In the genomic region with DNA sequence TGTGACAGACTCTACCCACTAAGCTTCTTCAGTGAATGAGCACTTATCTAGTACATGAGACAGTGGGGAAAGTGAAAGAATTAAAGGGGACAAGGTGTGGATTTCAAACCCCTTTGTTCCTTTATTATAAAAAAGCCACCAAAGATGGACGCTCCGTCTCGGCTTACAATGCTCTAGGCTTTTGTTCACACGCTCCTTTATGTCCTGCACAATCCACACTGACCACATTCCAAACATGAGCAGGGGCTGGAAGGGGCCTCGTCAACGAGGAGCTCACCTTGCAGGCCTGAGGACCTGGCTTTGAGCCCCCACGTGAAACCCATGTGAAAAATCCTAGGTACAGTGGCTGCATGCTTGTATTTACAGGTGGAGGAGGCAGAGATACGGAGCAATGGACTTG, we compare ENCODE assay signal across 20 mouse cellular contexts. TPM values are rescaled to one million over a fixed set of nuclear protein-coding genes. Genes with fewer than 3 reads are reported as not detected.
DNase-seq lines count a peak whose midpoint lies in the region; ATAC-seq and TF ChIP-seq lines count a peak whose summit lies in the region.
"Had no signal": no experiment of that assay in that cellular context is flagged by ENCODE, and none has a peak within 500 bp of the region (broad histone marks: within the 10 kb centered on the region; RNA-seq: fewer than 3 reads in every experiment).

No protein-coding gene starts in this region.

- no peak overlapping the region for H3K4me3 ChIP-seq in heart, postnatal 0 days (ENCODE audit: low read depth, low read length)
- no peak overlapping the region for H3K4me3 ChIP-seq in neural tube, embryonic 13.5 days
- H3K4me3 ChIP-seq in neural tube, embryonic 15.5 days (replicated peaks): no peak overlapping the region
- H3K4me3 ChIP-seq in hindbrain, postnatal 0 days (ENCODE audit: low read length): no peak overlapping the region
- H3K4me3 ChIP-seq: hindbrain, embryonic 15.5 days; limb, embryonic 13.5 days had no signal

- peaks cover 43% of the 10 kb centered on the region for H3K4me1 ChIP-seq in heart, postnatal 0 days (ENCODE audit: control insufficient read depth, insufficient read depth)
- H3K4me1 ChIP-seq in neural tube, embryonic 13.5 days (replicated peaks): peaks cover 19% of the 10 kb centered on the region
- peaks cover 12% of the 10 kb centered on the region for H3K4me1 ChIP-seq in neural tube, embryonic 15.5 days
- H3K4me1 ChIP-seq in hindbrain, postnatal 0 days (ENCODE audit: insufficient read depth, low read length): peaks cover 7% of the 10 kb centered on the region

- H3K9ac ChIP-seq in heart, postnatal 0 days (replicated peaks; ENCODE audit: low read depth, low read length): no peak overlapping the region
- H3K9ac ChIP-seq in neural tube, embryonic 13.5 days: no peak overlapping the region
- H3K9ac ChIP-seq in neural tube, embryonic 15.5 days (replicated peaks): no peak overlapping the region
- H3K9ac ChIP-seq in hindbrain, postnatal 0 days (replicated peaks; ENCODE audit: low read length): no peak overlapping the region
- H3K9ac ChIP-seq: hindbrain, embryonic 15.5 days; limb, embryonic 13.5 days; liver, embryonic 14.5 days had no signal

- no peak for TF ChIP-seq EP300 in heart, postnatal 0 days (IDR thresholded peaks at IDR 0.05; ENCODE audit: low read depth)

- peak; percentile 15 for DNase-seq in embryo, embryonic 10.5 days (ENCODE audit: low spot score)
- no peak for DNase-seq in embryo, embryonic 9.5 days (ENCODE audit: extremely low spot score)
- DNase-seq in heart, postnatal 0 days (ENCODE audit: low spot score): no peak
- no peak for DNase-seq in heart, adult 11 months
- DNase-seq in hindbrain, postnatal 0 days (ENCODE audit: low spot score): no peak
- DNase-seq in adrenal gland, adult 2 months: no peak
- DNase-seq: cerebellum, adult 9-11 months; spleen, adult 18-20 months; thymus, adult 18-20 months; thymus, postnatal 4 days had no signal

- no peaks in the 10 kb centered on the region for H3K36me3 ChIP-seq in heart, postnatal 0 days (replicated peaks; ENCODE audit: control insufficient read depth, insufficient read depth, low read length)
- no peaks in the 10 kb centered on the region for H3K36me3 ChIP-seq in neural tube, embryonic 13.5 days
- H3K36me3 ChIP-seq in neural tube, embryonic 15.5 days: no peaks in the 10 kb centered on the region
- H3K36me3 ChIP-seq in hindbrain, postnatal 0 days (ENCODE audit: insufficient read depth, low read length): no peaks in the 10 kb centered on the region
- H3K36me3 ChIP-seq: G1E; hindbrain, embryonic 15.5 days; limb, embryonic 13.5 days had no signal

- H3K27me3 ChIP-seq in heart, postnatal 0 days (ENCODE audit: control insufficient read depth, insufficient read depth, low read length): no peaks in the 10 kb centered on the region
- no peaks in the 10 kb centered on the region for H3K27me3 ChIP-seq in neural tube, embryonic 13.5 days
- H3K27me3 ChIP-seq in neural tube, embryonic 15.5 days (replicated peaks): no peaks in the 10 kb centered on the region
- H3K27me3 ChIP-seq in hindbrain, postnatal 0 days (ENCODE audit: insufficient read depth, low read length): no peaks in the 10 kb centered on the region
- H3K27me3 ChIP-seq: hindbrain, embryonic 15.5 days; limb, embryonic 13.5 days had no signal

- 65% methylated on average over 8 of the region's 8 CpGs for WGBS in heart, postnatal 0 days
- 45% methylated on average over 8 of the region's 8 CpGs for WGBS in neural tube, embryonic 13.5 days
- 46% methylated on average over 8 of the region's 8 CpGs for WGBS in neural tube, embryonic 15.5 days
- 60% methylated on average over 8 of the region's 8 CpGs for WGBS in hindbrain, postnatal 0 days

- no peak overlapping the region for H3K4me2 ChIP-seq in heart, postnatal 0 days (ENCODE audit: low read depth, low read length)
- no peak overlapping the region for H3K4me2 ChIP-seq in neural tube, embryonic 13.5 days
- H3K4me2 ChIP-seq in neural tube, embryonic 15.5 days: no peak overlapping the region
- H3K4me2 ChIP-seq in hindbrain, postnatal 0 days (ENCODE audit: low read depth, low read length): no peak overlapping the region
- H3K4me2 ChIP-seq: hindbrain, embryonic 15.5 days; limb, embryonic 13.5 days had no signal

- no peak for TF ChIP-seq CTCF in heart, postnatal 0 days (IDR thresholded peaks at IDR 0.05; ENCODE audit: low read depth)
- no peak for TF ChIP-seq CTCF in hindbrain, postnatal 0 days (IDR thresholded peaks at IDR 0.05; ENCODE audit: low read depth)

- no peak for ATAC-seq in heart, postnatal 0 days (ENCODE audit: insufficient read depth, low read depth)
- ATAC-seq in neural tube, embryonic 13.5 days (ENCODE audit: low read depth): no peak
- ATAC-seq in neural tube, embryonic 15.5 days (ENCODE audit: low FRiP score): no peak
- ATAC-seq in hindbrain, postnatal 0 days: no peak
- ATAC-seq: activated CD4-positive, CD25-positive, alpha-beta regulatory T cell, adult 4 months had no signal

- peak overlapping the region; percentile 84; the same call in 1 of the 2 replicates for H3K27ac ChIP-seq in heart, postnatal 0 days (ENCODE audit: low read depth)
- H3K27ac ChIP-seq in neural tube, embryonic 13.5 days (replicated peaks): peak overlapping the region; percentile 59; the same call in 1 of the 2 replicates
- no peak overlapping the region for H3K27ac ChIP-seq in neural tube, embryonic 15.5 days (replicated peaks)
- peak overlapping the region; percentile 73 for H3K27ac ChIP-seq in hindbrain, postnatal 0 days
- H3K27ac ChIP-seq: limb, embryonic 13.5 days; liver, embryonic 14.5 days had no signal

- no peaks in the 10 kb centered on the region for H3K9me3 ChIP-seq in heart, postnatal 0 days (replicated peaks; ENCODE audit: control insufficient read depth, low read length)
- no peaks in the 10 kb centered on the region for H3K9me3 ChIP-seq in neural tube, embryonic 13.5 days
- H3K9me3 ChIP-seq in neural tube, embryonic 15.5 days (replicated peaks): no peaks in the 10 kb centered on the region
- no peaks in the 10 kb centered on the region for H3K9me3 ChIP-seq in hindbrain, postnatal 0 days (ENCODE audit: low read length)
- H3K9me3 ChIP-seq: G1E; hindbrain, embryonic 15.5 days; limb, embryonic 13.5 days had no signal

RNA-seq across cellular contexts. Expression of gene Ntsr2, which starts 8.5 kb away (rescaled TPM):
- 0.38 TPM in 1 of 2 replicates, not detected in the other for total RNA-seq in heart, postnatal 0 days (2014; rRNA removed; ENCODE audit: low replicate concordance)
- polyA plus RNA-seq in heart, postnatal 0 days (2015; fragmentation: Nextera tagmentation; extraction: Ambion mirVana): 0.79 and 0.82 TPM in 2 replicates
- polyA plus RNA-seq in neural tube, embryonic 13.5 days (2015; fragmentation: Nextera tagmentation; extraction: Ambion mirVana): 0.70 and 0.73 TPM in 2 replicates
- 3.4 and 3.5 TPM in 2 replicates for polyA plus RNA-seq in neural tube, embryonic 15.5 days (2015; fragmentation: Nextera tagmentation; extraction: Ambion mirVana)
- total RNA-seq in hindbrain, postnatal 0 days (2014; rRNA removed): 30.8 and 34.2 TPM in 2 replicates
- polyA plus RNA-seq in hindbrain, postnatal 0 days (2015; fragmentation: Nextera tagmentation; extraction: Ambion mirVana): 22.6 and 25.8 TPM in 2 replicates
- total RNA-seq in adrenal gland, adult 2 months (2021): 1 to 10 TPM in 1 of 2 experiments, under 1 TPM in 1; 0.76 to 3.3 TPM
- 6.5 and 11.8 TPM in 2 replicates for polyA plus RNA-seq in adrenal gland, adult 2 months (2012; rRNA removed)
- total RNA-seq: adrenal gland, postnatal 14 days; granulocyte monocyte progenitor cell, adult 5-6 weeks had no signal
- polyA plus RNA-seq: activated CD4-positive, CD25-positive, alpha-beta regulatory T cell, adult 4 months; G1E; limb, embryonic 13.5 days; liver, embryonic 14.5 days; neural tube, embryonic 11.5 days had no signal

RNA-seq across cellular contexts. Expression of gene Lpin1, which starts 33.9 kb away (rescaled TPM):
- total RNA-seq in heart, postnatal 0 days (2014; rRNA removed; ENCODE audit: low replicate concordance): 16.9 and 24.8 TPM in 2 replicates
- polyA plus RNA-seq in heart, postnatal 0 days (2015; fragmentation: Nextera tagmentation; extraction: Ambion mirVana): 10.6 and 11.1 TPM in 2 replicates
- 15.9 and 16.1 TPM in 2 replicates for polyA plus RNA-seq in neural tube, embryonic 13.5 days (2015; fragmentation: Nextera tagmentation; extraction: Ambion mirVana)
- polyA plus RNA-seq in neural tube, embryonic 15.5 days (2015; fragmentation: Nextera tagmentation; extraction: Ambion mirVana): 13.2 and 15.5 TPM in 2 replicates
- 17.9 and 21.9 TPM in 2 replicates for total RNA-seq in hindbrain, postnatal 0 days (2014; rRNA removed)
- polyA plus RNA-seq in hindbrain, postnatal 0 days (2015; fragmentation: Nextera tagmentation; extraction: Ambion mirVana): 9.4 and 9.8 TPM in 2 replicates
- total RNA-seq in adrenal gland, adult 2 months (2021): 100 to 1,000 TPM in 1 of 2 experiments, 10 to 100 TPM in 1; 72.2 to 100 TPM
- 35.4 and 36.8 TPM in 2 replicates for polyA plus RNA-seq in adrenal gland, adult 2 months (2012; rRNA removed)
